Mouse (Mus musculus) heart, postnatal 14 days (tissue): Measurements from ENCODE around the gene Lrrc4. TPM values are rescaled to one million over a fixed set of nuclear protein-coding genes. Genes with fewer than 3 reads are reported as not detected.
A peak's percentile ranks its signal among the peaks of the same experiment; 100 is the strongest.

ENCODE experiments used
- DNase-seq, 2 experiments: peaks; one replicate each; pipeline ENCODE4 v3.0.0; 2021 to 2022
- intact Hi-C: fragments of 180-260 bp; cut with DNase I; formaldehyde crosslinking; loops from one replicate; pipeline ENCODE4 v1.15.1; 2025
- total RNA-seq, 2 experiments: library from RNA; stranded (reverse); gene quantifications; 2 replicates each; pipeline ENCODE4 v1.2.3; 2021

The Lrrc4 gene
- total RNA-seq, 2 experiments from 2014 or later: 0.22 to 0.43 TPM

GRCm38 (mm10) chr6:28785770-28786169, 45.8 kb downstream of the Lrrc4 start:
- intact Hi-C loops: no loop called here
- no peak for DNase-seq

DNA sequence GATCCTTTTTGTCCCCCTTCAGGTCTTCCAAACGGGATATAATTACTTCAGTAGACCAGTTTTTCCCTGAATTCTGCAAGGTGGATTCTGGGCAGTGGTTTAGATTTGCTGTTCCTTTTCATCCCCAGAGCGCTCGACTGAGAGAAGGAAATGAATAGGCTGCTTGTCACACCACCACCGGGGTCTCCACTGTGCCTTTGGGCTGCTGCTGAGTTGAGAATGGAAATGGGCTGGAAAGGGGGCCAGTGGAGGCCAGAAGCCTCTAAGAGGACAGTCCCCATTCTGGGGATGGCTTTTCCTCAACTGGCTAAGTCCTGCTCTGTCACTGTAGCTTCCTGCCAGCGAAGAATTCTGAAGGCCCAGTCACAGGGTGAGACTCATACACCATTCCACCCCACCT, 47.6 kb downstream of the Lrrc4 start:
- intact Hi-C loops: no loop called here
- DNase-seq: no peak

GRCm38 (mm10) chr6:28783082-28783647, 48.4 kb downstream of the Lrrc4 start:
- DNase-seq: no peak
- intact Hi-C loops: no loop called here

- intact Hi-C loops: no loop called here
- DNase-seq: no peak
Observed at GRCm38 (mm10) chr6:28781696-28782095, 49.9 kb downstream of the Lrrc4 start.

DNA sequence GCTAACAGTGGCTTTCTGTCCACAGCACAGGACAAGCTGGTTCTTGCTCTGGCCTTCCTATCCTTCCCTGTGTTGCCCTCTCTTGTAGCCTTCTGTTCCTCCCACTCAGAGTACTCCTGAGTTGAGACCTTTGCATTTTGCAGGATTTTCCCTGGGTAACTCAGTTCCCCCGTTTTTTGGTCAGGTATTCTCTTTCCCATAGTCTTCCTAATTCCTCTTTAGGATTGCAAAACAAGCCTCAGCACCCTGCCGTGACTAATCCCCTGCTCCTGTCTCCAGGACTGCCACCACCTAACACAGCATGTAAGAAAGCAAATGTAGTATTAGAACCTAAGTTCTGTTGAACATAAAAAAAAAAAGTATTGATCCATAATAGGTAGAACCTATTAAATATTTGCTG, 60.2 kb downstream of the Lrrc4 start:
- intact Hi-C loops: no loop called here
- no peak for DNase-seq

- DNase-seq: no peak
Observed at GRCm38 (mm10) chr6:28767891-28768481, 63.6 kb downstream of the Lrrc4 start.

GRCm38 (mm10) chr6:28766622-28767021, 64.9 kb downstream of the Lrrc4 start:
- DNase-seq: no peak
- intact Hi-C loops: no loop called here

More at GRCm38 (mm10) chr6:28767891-28768481, 63.6 kb downstream of the Lrrc4 start:
- intact Hi-C loops: no loop called here

GRCm38 (mm10) chr6:28762132-28762775, 69.3 kb downstream of the Lrrc4 start:
- intact Hi-C loops: no loop called here
- DNase-seq: no peak

DNA sequence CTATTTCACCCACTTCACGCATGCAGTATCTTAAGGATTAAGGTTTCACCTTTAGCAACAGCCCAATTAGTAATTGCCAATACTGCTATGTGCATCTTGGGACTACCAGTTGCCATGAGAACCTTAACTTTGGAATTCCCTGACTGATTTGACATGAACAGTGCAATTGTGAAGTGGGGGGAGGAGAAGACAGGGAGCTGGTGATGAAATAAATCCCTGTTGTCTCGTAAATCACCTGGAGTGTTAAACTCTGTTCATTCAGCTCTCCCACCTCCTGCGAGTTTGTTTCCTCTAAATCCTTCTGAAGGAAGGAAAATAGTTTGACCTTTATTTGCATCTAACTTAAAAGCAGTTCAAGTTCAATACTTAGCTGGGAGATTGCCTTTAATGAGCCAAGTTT, 69.8 kb downstream of the Lrrc4 start:
- intact Hi-C loops: no loop called here
- no peak for DNase-seq

- DNase-seq: no peak
- intact Hi-C loops: no loop called here
Observed at GRCm38 (mm10) chr6:28758293-28758692, 73.3 kb downstream of the Lrrc4 start.

DNA sequence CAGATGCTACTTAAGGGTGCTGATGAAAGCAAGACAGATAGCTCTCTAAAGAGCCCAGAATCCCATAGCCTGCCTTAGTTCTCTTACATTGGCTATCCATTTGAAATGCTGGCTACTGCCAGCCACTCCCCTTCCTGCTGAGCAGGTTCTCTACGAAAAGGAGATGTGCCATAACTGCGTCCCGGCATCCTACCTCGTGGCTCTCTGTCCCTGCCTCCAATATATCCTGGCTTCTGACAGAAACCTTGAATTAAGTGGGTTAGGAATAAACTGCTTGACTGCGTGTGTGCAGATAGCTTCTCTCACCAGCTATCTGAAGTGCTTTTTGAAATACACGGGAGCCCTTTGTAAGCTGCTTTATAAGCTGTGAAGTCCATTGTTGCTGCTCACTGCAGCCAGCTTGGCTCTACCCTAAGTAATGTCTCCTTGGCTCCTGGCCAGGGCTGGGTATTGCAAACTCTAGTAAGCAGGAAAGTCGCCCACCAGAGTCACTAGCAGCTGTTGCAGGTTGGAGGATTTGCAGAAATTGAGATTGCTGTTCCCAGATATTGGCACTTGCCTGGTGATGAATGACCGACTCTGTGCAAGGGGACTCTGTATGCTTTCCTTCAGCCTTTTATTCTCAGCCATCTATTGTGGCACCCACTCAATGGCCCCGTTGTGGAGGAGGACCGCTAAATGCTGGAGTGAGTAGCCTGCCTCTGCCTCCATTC, 75.1 kb downstream of the Lrrc4 start:
- DNase-seq: peak in 1 of 2 experiments; percentile 29
- intact Hi-C loops: no loop called here

DNA sequence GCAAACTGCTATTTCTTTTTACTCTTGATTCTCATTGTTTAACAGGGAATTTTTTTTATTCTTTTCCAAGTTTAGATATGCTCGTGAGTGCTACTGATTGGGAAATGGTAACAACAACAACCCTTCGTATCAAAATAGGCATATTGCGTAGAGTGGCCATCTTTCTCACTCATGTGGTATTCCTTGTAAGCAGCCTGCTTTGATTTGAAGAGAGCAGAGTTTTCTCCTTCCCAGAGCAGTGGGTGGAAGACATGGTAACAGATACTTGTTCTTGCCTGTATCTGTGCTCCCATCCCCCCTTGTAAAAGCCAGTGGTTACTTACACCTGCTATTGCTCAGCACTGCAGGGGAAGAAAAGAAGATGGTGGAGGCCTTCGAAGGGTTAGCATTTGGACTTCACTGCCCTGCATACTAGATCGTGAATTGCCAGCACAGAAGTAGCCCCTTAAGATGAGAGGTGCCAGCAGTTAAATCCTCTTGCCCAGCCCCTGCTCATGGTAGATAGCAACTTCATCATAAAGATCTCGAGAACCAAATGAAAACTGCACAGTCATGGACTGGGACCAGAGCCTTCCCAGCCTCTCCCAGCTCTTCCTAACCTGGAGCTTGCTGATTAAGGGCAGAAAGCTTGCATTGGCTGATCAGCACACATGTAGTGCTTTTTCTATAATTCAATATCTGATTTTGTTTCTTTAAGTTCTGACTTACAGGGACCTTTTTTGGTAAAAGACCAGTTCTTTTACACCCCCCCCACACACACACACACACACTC, 77.2 kb downstream of the Lrrc4 start:
- DNase-seq: no peak
- intact Hi-C loops: no loop called here

GRCm38 (mm10) chr6:28753681-28754080, 77.9 kb downstream of the Lrrc4 start:
- intact Hi-C loops: no loop called here
- no peak for DNase-seq

- intact Hi-C loops: no loop called here
- DNase-seq: no peak
Observed at GRCm38 (mm10) chr6:28753217-28753616, 78.3 kb downstream of the Lrrc4 start.

- DNase-seq: no peak
- intact Hi-C loops: no loop called here
Observed at GRCm38 (mm10) chr6:28751186-28751585, 80.4 kb downstream of the Lrrc4 start.

GRCm38 (mm10) chr6:28749224-28749623, 82.3 kb downstream of the Lrrc4 start:
- no peak for DNase-seq
- intact Hi-C loops: no loop called here

GRCm38 (mm10) chr6:28747931-28748670, 83.4 kb downstream of the Lrrc4 start:
- intact Hi-C loops: no loop called here
- DNase-seq: no peak

DNA sequence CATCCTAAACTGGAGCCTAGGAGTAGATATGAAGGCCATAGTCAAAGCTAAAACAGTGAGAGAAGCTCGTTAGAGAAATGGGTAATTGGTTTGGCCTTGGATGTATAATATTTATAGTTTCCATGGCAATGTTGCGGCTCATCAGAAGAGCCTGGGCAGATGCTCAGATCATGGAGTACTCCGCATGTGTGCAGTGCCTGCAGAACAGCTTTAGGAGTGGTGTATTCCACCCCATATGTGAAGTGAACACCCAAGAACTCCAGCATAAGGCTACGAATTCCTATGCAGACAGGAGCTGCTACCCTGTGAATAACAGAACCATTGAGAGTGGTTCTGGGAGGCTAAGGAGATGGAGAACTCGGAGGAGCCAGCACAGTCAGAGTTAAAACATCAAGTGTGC, 84.5 kb downstream of the Lrrc4 start:
- intact Hi-C loops: no loop called here
- DNase-seq: no peak

DNA sequence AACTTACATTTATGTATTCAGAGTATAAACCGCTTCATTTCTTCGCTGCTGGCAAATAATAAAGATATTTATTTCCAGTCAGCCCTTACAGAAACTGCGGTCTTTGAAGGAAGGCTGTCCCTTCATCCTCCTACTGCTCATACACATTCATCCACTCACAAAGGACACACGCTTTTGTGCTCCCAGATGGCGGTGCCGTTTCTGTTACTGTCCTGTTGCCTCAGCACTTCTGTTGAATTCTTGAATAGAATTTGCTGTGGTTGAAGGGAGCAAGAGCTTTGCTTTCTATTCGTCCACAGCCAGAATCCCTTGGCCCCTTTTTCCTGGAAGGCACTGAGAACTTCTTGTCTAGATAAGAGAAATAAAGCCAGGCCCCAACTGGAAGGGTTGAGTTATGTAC, 85.7 kb downstream of the Lrrc4 start:
- intact Hi-C loops: no loop called here
- no peak for DNase-seq

- DNase-seq: no peak
- intact Hi-C loops: no loop called here
Observed at GRCm38 (mm10) chr6:28743586-28743985, 88.0 kb downstream of the Lrrc4 start.
